Mouse (Mus musculus) heart, embryonic 13.5 days (tissue): Measurements from ENCODE around the gene Ceacam1. TPM values are rescaled to one million over a fixed set of nuclear protein-coding genes. Genes with fewer than 3 reads are reported as not detected.

Source experiments
- ATAC-seq: fragments of 200-750 bp; cut with Nextera tagmentation; 2 replicates; pipeline ENCODE4 v1.8.0; 2017; ENCODE audit warnings: moderate TSS enrichment; ENCODE audit not compliant: insufficient number of reproducible peaks, low FRiP score, low TSS enrichment; ENCODE audit errors: extremely low read depth
- H3K27ac ChIP-seq: fragments of 300-500 bp; sonication (generic); replicated peaks from 2 replicates; pipeline ENCODE4 v1.5.1; 2015; ENCODE audit warnings: moderate library complexity, mild to moderate bottlenecking, inconsistent platforms
- H3K27me3 ChIP-seq: fragments of 300-500 bp; sonication (generic); replicated peaks from 2 replicates; pipeline ENCODE4 v1.6.1; 2015; ENCODE audit warnings: mild to moderate bottlenecking, inconsistent platforms
- H3K36me3 ChIP-seq: fragments of 300-500 bp; sonication (generic); 2 replicates; pipeline ENCODE4 v1.6.1; 2015; ENCODE audit warnings: mild to moderate bottlenecking, inconsistent platforms
- H3K4me1 ChIP-seq: fragments of 300-500 bp; sonication (generic); 2 replicates; pipeline ENCODE4 v1.6.1; 2015; ENCODE audit warnings: inconsistent platforms
- H3K4me2 ChIP-seq: fragments of 300-500 bp; sonication (generic); 2 replicates; pipeline ENCODE4 v1.6.1; 2015; ENCODE audit warnings: inconsistent platforms, mild to moderate bottlenecking, moderate library complexity
- H3K4me3 ChIP-seq: fragments of 300-500 bp; sonication (generic); 2 replicates; pipeline ENCODE4 v1.5.1; 2015; ENCODE audit warnings: moderate library complexity, mild to moderate bottlenecking, inconsistent platforms
- H3K9ac ChIP-seq: fragments of 300-500 bp; sonication (generic); 2 replicates; pipeline ENCODE4 v1.6.1; 2015; ENCODE audit warnings: inconsistent platforms, mild to moderate bottlenecking, moderate library complexity
- H3K9me3 ChIP-seq: fragments of 300-500 bp; sonication (generic); 2 replicates; pipeline ENCODE4 v1.6.1; 2016; ENCODE audit warnings: inconsistent platforms
- WGBS: fragments of 180-500 bp; shearing (Covaris S2); methylation state at CpG from one replicate; pipeline ENCODE4 v1.1.7; 2015; ENCODE audit warnings: mixed read lengths; 5-methylcytosine and 5-hydroxymethylcytosine counted together
- polyA plus RNA-seq: library from polyadenylated mRNA; unstranded; fragments of >200 nt; fragmentation: Nextera tagmentation; extraction: Ambion mirVana; gene quantifications from 2 replicates; pipeline ENCODE4 v1.2.1, GENCODE M21; 2015

The Ceacam1 gene
- polyA plus RNA-seq, 1 experiment from 2014 or later, result 2.9 TPM

GRCm38 (mm10) chr7:25439124-25439822 lies 38.1 kb downstream of the Ceacam1 start:
- no peak overlapping the region for H3K27ac ChIP-seq
- H3K4me1 ChIP-seq, result no peaks in the 10 kb centered on the region

GRCm38 (mm10) chr7:25436704-25437103 lies 40.7 kb downstream of the Ceacam1 start:
- H3K27ac ChIP-seq, result peak overlapping the region; percentile 43; the same call in 1 of the 2 replicates

More at GRCm38 (mm10) chr7:25439124-25439822, 38.1 kb downstream of the Ceacam1 start:
- H3K36me3 ChIP-seq, result no peaks in the 10 kb centered on the region
- 73% methylated on average over 8 of the region's 8 CpGs for WGBS
- H3K9me3 ChIP-seq, result no peaks in the 10 kb centered on the region
- no peak for ATAC-seq
- H3K4me2 ChIP-seq, result no peak overlapping the region
- H3K9ac ChIP-seq, result no peak overlapping the region
- no peak overlapping the region for H3K4me3 ChIP-seq
- H3K27me3 ChIP-seq, result no peaks in the 10 kb centered on the region

DNA sequence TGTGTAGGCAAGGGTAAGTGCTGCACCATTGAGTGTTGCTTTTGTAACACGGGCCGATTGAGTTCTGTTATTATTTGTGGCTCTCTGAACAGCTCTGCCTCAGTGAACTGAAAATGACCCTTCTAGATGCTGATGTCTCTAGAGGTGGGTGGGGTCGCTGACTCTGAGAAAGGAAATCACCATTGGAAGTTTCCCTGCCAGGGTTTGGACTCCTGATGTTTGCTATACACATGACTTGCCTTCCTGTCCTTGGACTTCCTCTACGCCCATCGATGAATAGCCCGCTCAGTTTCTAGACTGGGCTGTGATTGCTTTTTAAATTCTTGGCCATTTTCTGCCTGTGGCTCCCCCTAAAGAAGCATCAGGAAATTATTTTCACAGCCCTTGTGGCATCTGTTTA lies 41.2 kb downstream of the Ceacam1 start:
- H3K4me1 ChIP-seq, result no peaks in the 10 kb centered on the region
- H3K36me3 ChIP-seq, result no peaks in the 10 kb centered on the region
- no peaks in the 10 kb centered on the region for H3K9me3 ChIP-seq
- H3K27me3 ChIP-seq, result no peaks in the 10 kb centered on the region
- H3K4me2 ChIP-seq, result no peak overlapping the region
- H3K27ac ChIP-seq, result peak overlapping the region; percentile 43; the same call in 1 of the 2 replicates
- no peak overlapping the region for H3K4me3 ChIP-seq
- no peak for ATAC-seq
- no peak overlapping the region for H3K9ac ChIP-seq
- 65% methylated on average over 6 of the region's 6 CpGs for WGBS

More at GRCm38 (mm10) chr7:25436704-25437103, 40.7 kb downstream of the Ceacam1 start:
- ATAC-seq, result no peak
- Histone ChIP-seq H3K4me2 (no peak overlapping the region), H3K9me3 (no peaks in the 10 kb centered on the region), H3K9ac (no peak overlapping the region), H3K36me3 (no peaks in the 10 kb centered on the region), H3K27me3 (no peaks in the 10 kb centered on the region), H3K4me3 (no peak overlapping the region), H3K4me1 (no peaks in the 10 kb centered on the region)
- WGBS, result 76% methylated on average over 2 of the region's 2 CpGs

GRCm38 (mm10) chr7:25435546-25435851 lies 41.9 kb downstream of the Ceacam1 start:
- Histone ChIP-seq H3K27me3 (no peaks in the 10 kb centered on the region), H3K36me3 (no peaks in the 10 kb centered on the region), H3K27ac (no peak overlapping the region), H3K4me1 (no peaks in the 10 kb centered on the region), H3K9ac (no peak overlapping the region), H3K9me3 (no peaks in the 10 kb centered on the region), H3K4me3 (no peak overlapping the region), H3K4me2 (no peak overlapping the region)
- no peak for ATAC-seq
- 70% methylated on average over 2 of the region's 2 CpGs for WGBS

- Histone ChIP-seq H3K9me3 (no peaks in the 10 kb centered on the region), H3K4me2 (no peak overlapping the region), H3K36me3 (no peaks in the 10 kb centered on the region), H3K9ac (no peak overlapping the region), H3K4me3 (no peak overlapping the region), H3K4me1 (no peaks in the 10 kb centered on the region), H3K27me3 (no peaks in the 10 kb centered on the region), H3K27ac (no peak overlapping the region)
- 84% methylated on average over 10 of the region's 10 CpGs for WGBS
- ATAC-seq, result no peak
Observed at GRCm38 (mm10) chr7:25434654-25435545, 42.5 kb downstream of the Ceacam1 start.

DNA sequence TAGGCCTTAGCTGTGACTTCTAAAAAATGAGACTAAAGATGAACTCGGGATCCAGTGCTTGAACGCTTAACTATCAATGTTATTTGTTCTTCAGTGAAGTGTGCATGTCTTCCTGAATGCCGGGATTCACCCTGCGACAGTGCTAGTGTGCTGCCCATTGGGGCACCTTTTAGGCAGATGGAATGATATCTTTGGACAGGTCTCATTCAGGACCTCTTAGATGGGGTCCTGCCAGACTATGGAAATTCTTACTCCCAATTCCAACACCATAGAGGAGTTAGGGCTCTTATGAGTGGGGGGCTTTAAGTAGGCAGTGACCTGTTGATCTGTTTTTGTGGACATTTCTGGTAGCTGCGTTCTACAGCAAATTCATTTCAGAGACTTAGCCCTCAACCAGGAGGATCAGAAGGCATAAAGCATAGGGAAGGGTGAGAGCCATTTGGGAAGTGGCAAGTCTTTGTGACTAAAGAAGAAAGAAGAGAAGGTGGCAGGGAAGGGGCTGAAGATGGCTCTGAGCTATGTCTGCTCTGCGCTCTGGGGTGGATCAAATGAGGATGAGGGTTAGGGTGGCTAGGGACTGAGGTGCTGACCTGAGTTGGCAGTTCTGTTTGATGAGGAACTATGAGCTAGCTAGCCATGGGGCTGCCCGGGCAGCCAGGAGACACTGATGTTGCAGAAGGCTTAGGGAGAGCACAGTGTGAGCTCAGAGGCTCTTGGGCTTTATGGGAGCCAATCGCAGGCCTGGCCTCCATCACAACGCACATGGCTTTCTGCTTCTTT lies 43.4 kb downstream of the Ceacam1 start:
- Histone ChIP-seq H3K27me3 (no peaks in the 10 kb centered on the region), H3K36me3 (no peaks in the 10 kb centered on the region), H3K9me3 (no peaks in the 10 kb centered on the region), H3K4me1 (no peaks in the 10 kb centered on the region), H3K4me3 (no peak overlapping the region), H3K4me2 (no peak overlapping the region), H3K9ac (no peak overlapping the region), H3K27ac (no peak overlapping the region)
- no peak for ATAC-seq
- 78% methylated on average over 9 of the region's 9 CpGs for WGBS

GRCm38 (mm10) chr7:25433007-25433541 lies 44.3 kb downstream of the Ceacam1 start:
- Histone ChIP-seq H3K4me1 (no peaks in the 10 kb centered on the region), H3K27ac (peak overlapping the region; percentile 53), H3K36me3 (no peaks in the 10 kb centered on the region), H3K9me3 (no peaks in the 10 kb centered on the region), H3K27me3 (no peaks in the 10 kb centered on the region), H3K4me3 (no peak overlapping the region), H3K9ac (no peak overlapping the region), H3K4me2 (no peak overlapping the region)
- 29% methylated on average over 5 of the region's 5 CpGs for WGBS
- ATAC-seq, result no peak

DNA sequence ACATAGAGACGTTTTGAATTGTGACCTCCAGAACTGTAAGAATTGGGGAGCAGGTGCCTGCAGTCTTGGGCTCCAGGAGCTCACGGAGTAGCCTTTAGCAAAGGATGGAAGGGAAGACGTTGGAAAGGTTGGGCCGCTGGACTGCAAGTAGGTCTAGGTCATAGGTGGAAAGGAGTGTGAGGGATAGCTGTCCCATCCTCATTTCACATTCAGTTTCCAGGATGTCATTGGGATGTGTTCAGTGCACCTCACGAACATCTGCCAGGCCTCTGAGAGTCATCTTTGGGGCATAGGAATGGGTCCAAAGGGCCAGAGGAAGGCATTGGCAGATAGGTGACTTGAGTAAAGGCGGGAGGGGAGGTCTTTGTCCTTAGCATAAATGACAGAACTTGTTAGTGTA lies 45.0 kb downstream of the Ceacam1 start:
- Histone ChIP-seq H3K4me2 (no peak overlapping the region), H3K36me3 (no peaks in the 10 kb centered on the region), H3K4me1 (no peaks in the 10 kb centered on the region), H3K9ac (no peak overlapping the region), H3K4me3 (no peak overlapping the region), H3K9me3 (no peaks in the 10 kb centered on the region), H3K27ac (no peak overlapping the region), H3K27me3 (no peaks in the 10 kb centered on the region)
- 80% methylated on average over 6 of the region's 6 CpGs for WGBS
- ATAC-seq, result no peak

DNA sequence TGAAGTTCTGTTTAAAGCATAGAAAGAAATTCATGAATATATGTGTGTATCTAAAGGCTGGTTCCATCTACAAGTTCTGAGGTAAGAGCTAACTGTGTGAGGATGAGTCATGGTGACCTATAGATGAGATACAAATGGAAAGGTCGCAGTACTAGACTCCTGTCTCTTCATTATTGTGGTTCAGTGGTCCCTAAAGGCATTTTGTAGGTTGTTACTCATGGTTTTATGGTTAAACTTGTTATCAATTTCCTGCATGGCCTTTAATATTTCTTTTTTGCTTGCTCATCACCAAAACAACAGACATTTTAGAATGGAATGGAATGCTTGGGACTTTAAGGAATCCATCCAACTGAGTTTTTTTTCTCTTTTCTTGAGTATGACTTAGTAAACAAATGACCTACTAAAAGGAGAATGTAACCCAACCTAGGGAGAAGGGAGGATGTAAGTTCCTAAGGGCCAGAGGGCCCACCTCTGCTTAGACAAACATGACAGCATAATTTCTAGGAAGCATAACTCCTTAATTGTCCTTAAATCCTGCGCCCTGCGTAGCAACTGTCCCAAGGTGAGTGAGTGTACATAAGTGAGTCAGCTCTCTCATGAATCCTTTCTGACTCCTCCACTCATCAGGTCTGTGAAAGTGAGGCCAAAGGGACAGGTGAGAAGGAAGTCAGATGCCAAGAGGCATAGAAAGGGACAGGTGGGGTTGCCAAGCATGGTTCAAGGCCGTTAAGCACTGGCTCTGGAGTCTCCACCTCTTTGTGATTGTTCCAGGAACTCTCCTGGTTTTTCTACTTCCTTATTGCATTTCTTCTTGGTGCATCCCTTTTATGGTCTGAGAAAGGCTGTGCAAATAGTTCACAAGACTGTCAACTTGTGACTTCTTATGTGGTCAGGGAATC lies 47.3 kb downstream of the Ceacam1 start:
- no peaks in the 10 kb centered on the region for H3K4me1 ChIP-seq
- no peak for ATAC-seq
- H3K36me3 ChIP-seq, result no peaks in the 10 kb centered on the region
- 77% methylated on average over 4 of the region's 4 CpGs for WGBS
- H3K27me3 ChIP-seq, result no peaks in the 10 kb centered on the region
- no peak overlapping the region for H3K4me3 ChIP-seq
- no peak overlapping the region for H3K9ac ChIP-seq
- H3K4me2 ChIP-seq, result no peak overlapping the region
- H3K27ac ChIP-seq, result no peak overlapping the region
- no peaks in the 10 kb centered on the region for H3K9me3 ChIP-seq

DNA sequence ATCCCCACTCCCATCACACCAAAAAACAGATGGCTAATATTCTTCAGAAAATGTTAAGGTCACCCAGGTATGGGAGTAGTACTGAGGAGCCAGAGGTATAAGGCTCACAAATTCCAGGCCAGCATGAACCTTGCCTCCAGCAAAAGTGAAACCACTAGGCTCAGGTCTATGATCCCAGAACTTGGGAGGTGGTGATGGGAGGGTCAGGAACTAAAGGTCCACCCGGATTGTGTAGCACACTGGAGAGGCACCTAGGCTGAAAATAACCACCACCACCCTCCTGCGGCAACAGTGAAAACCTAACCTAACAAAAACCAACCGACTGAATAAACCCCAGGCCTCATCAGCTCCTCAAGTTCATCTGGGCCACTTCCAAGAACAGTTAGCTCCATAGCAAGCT lies 49.1 kb downstream of the Ceacam1 start:
- no peak overlapping the region for H3K4me3 ChIP-seq
- H3K4me2 ChIP-seq, result no peak overlapping the region
- no peak overlapping the region for H3K9ac ChIP-seq
- no peak for ATAC-seq
- H3K27ac ChIP-seq, result no peak overlapping the region
- H3K36me3 ChIP-seq, result no peaks in the 10 kb centered on the region
- H3K9me3 ChIP-seq, result no peaks in the 10 kb centered on the region
- H3K27me3 ChIP-seq, result peaks cover 5% of the 10 kb centered on the region; the same call in 1 of the 2 replicates
- WGBS, result 81% methylated on average over 3 of the region's 3 CpGs
- no peaks in the 10 kb centered on the region for H3K4me1 ChIP-seq
